Mouse (Mus musculus): ENCODE data around the gene Neurl1a. TPM values are rescaled to one million over a fixed set of nuclear protein-coding genes. Genes with fewer than 3 reads are reported as not detected.

Neurl1a gene
- polyA plus RNA-seq, 1 experiment = 10.1 TPM

GRCm38 (mm10) chr19:47282688-47283215 lies 104.1 kb downstream of the Neurl1a start:
- 92% methylated on average over 17 of the region's 17 CpGs for WGBS
- Histone ChIP-seq H3K4me1 (ENCODE audit: control insufficient read depth, insufficient read depth, low read length) (peaks cover 15% of the 10 kb centered on the region), H3K4me3 (replicated peaks; ENCODE audit: extremely low read depth, low read depth, low read length) (no peak overlapping the region)
- DNase-seq = no peak
- TF ChIP-seq POLR2A (IDR thresholded peaks at IDR 0.05; ENCODE audit: borderline replicate concordance, extremely low read depth, low read depth, low read length) (no peak), CTCF (IDR thresholded peaks at IDR 0.05; ENCODE audit: insufficient read depth, low read length) (no peak)

- Histone ChIP-seq H3K4me1 (ENCODE audit: control insufficient read depth, insufficient read depth, low read length) (peaks cover 2% of the 10 kb centered on the region; the same call in 1 of the 2 replicates), H3K4me3 (replicated peaks; ENCODE audit: extremely low read depth, low read depth, low read length) (no peak overlapping the region)
- DNase-seq = no peak
- TF ChIP-seq CTCF (IDR thresholded peaks at IDR 0.05; ENCODE audit: insufficient read depth, low read length) = no peak
- no peak for TF ChIP-seq POLR2A (IDR thresholded peaks at IDR 0.05; ENCODE audit: borderline replicate concordance, extremely low read depth, low read depth, low read length)
- 72% methylated on average over 6 of the region's 6 CpGs for WGBS
These were observed 107.0 kb downstream of the Neurl1a start for GRCm38 (mm10) chr19:47285581-47285980.

GRCm38 (mm10) chr19:47286886-47287450 lies 108.3 kb downstream of the Neurl1a start:
- no peak overlapping the region for H3K4me3 ChIP-seq (replicated peaks; ENCODE audit: extremely low read depth, low read depth, low read length)
- DNase-seq = no peak
- no peaks in the 10 kb centered on the region for H3K4me1 ChIP-seq (ENCODE audit: control insufficient read depth, insufficient read depth, low read length)
- whole genome bisulfite sequencing = 78% methylated on average over 17 of the region's 17 CpGs
- TF ChIP-seq POLR2A (IDR thresholded peaks at IDR 0.05; ENCODE audit: borderline replicate concordance, extremely low read depth, low read depth, low read length) (no peak), CTCF (IDR thresholded peaks at IDR 0.05; ENCODE audit: insufficient read depth, low read length) (no peak)

GRCm38 (mm10) chr19:47291307-47292080 lies 112.9 kb downstream of the Neurl1a start:
- peaks cover 9% of the 10 kb centered on the region for H3K4me1 ChIP-seq (ENCODE audit: control insufficient read depth, insufficient read depth, low read length)
- DNase-seq = no peak
- 46% methylated on average over 7 of the region's 7 CpGs for WGBS
- no peak overlapping the region for H3K4me3 ChIP-seq (replicated peaks; ENCODE audit: extremely low read depth, low read depth, low read length)
- TF ChIP-seq CTCF (IDR thresholded peaks at IDR 0.05; ENCODE audit: insufficient read depth, low read length) (no peak), POLR2A (IDR thresholded peaks at IDR 0.05; ENCODE audit: borderline replicate concordance, extremely low read depth, low read depth, low read length) (no peak)

GRCm38 (mm10) chr19:47292451-47292951 lies 113.9 kb downstream of the Neurl1a start:
- TF ChIP-seq POLR2A (IDR thresholded peaks at IDR 0.05; ENCODE audit: borderline replicate concordance, extremely low read depth, low read depth, low read length) (no peak), CTCF (IDR thresholded peaks at IDR 0.05; ENCODE audit: insufficient read depth, low read length) (no peak)
- Histone ChIP-seq H3K4me1 (ENCODE audit: control insufficient read depth, insufficient read depth, low read length) (peaks cover 9% of the 10 kb centered on the region), H3K4me3 (replicated peaks; ENCODE audit: extremely low read depth, low read depth, low read length) (no peak overlapping the region)
- DNase-seq = no peak
- WGBS = 54% methylated on average over 7 of the region's 7 CpGs

- DNase-seq = no peak
- WGBS = 75% methylated on average over 11 of the region's 11 CpGs
- peaks cover 19% of the 10 kb centered on the region for H3K4me1 ChIP-seq (ENCODE audit: control insufficient read depth, insufficient read depth, low read length)
These were observed 119.5 kb downstream of the Neurl1a start for GRCm38 (mm10) chr19:47298100-47298499.

GRCm38 (mm10) chr19:47301303-47302190 lies 122.9 kb downstream of the Neurl1a start:
- WGBS = 26% methylated on average over 19 of the region's 19 CpGs
- TF ChIP-seq CTCF (IDR thresholded peaks at IDR 0.05; ENCODE audit: insufficient read depth, low read length) = no peak
- TF ChIP-seq POLR2A (IDR thresholded peaks at IDR 0.05; ENCODE audit: borderline replicate concordance, extremely low read depth, low read depth, low read length) = no peak
- H3K4me1 ChIP-seq (ENCODE audit: control insufficient read depth, insufficient read depth, low read length) = peaks cover 26% of the 10 kb centered on the region

More at GRCm38 (mm10) chr19:47298100-47298499, 119.5 kb downstream of the Neurl1a start:
- TF ChIP-seq POLR2A (IDR thresholded peaks at IDR 0.05; ENCODE audit: borderline replicate concordance, extremely low read depth, low read depth, low read length) = no peak
- TF ChIP-seq CTCF (IDR thresholded peaks at IDR 0.05; ENCODE audit: insufficient read depth, low read length) = no peak
- H3K4me3 ChIP-seq (replicated peaks; ENCODE audit: extremely low read depth, low read depth, low read length) = no peak overlapping the region

GRCm38 (mm10) chr19:47302191-47302852 lies 123.7 kb downstream of the Neurl1a start:
- WGBS = 38% methylated on average over 21 of the region's 21 CpGs
- no peak for TF ChIP-seq CTCF (IDR thresholded peaks at IDR 0.05; ENCODE audit: insufficient read depth, low read length)
- no peak for TF ChIP-seq POLR2A (IDR thresholded peaks at IDR 0.05; ENCODE audit: borderline replicate concordance, extremely low read depth, low read depth, low read length)
- peak; percentile 64 for DNase-seq
- Histone ChIP-seq H3K4me1 (ENCODE audit: control insufficient read depth, insufficient read depth, low read length) (peaks cover 26% of the 10 kb centered on the region), H3K4me3 (replicated peaks; ENCODE audit: extremely low read depth, low read depth, low read length) (no peak overlapping the region)

More at GRCm38 (mm10) chr19:47301303-47302190, 122.9 kb downstream of the Neurl1a start:
- no peak overlapping the region for H3K4me3 ChIP-seq (replicated peaks; ENCODE audit: extremely low read depth, low read depth, low read length)
- DNase-seq = no peak
